Mouse (Mus musculus) lung, postnatal 0 days (tissue): ENCODE measurements around the gene Sorbs1. TPM values are rescaled to one million over a fixed set of nuclear protein-coding genes. Genes with fewer than 3 reads are reported as not detected.

Source experiments
- ATAC-seq: fragments of 200-750 bp; cut with Nextera tagmentation; 2 replicates; pipeline ENCODE4 v1.8.0; 2017; ENCODE audit warnings: moderate library complexity
- DNase-seq: peaks from one replicate; pipeline ENCODE4 v3.0.0-alpha.2; 2016; ENCODE audit warnings: low spot score
- H3K27ac ChIP-seq: fragments of 300-500 bp; sonication (generic); 2 replicates; pipeline ENCODE4 v1.5.1; 2014; ENCODE audit warnings: antibody characterized with exemption, mild to moderate bottlenecking, low read length, mixed read lengths
- H3K27me3 ChIP-seq: fragments of 300-500 bp; sonication (generic); replicated peaks from 2 replicates; pipeline ENCODE4 v1.6.1; 2014; ENCODE audit warnings: low read length, mixed read lengths; ENCODE audit not compliant: insufficient read depth
- H3K36me3 ChIP-seq: fragments of 300-500 bp; sonication (generic); 2 replicates; pipeline ENCODE4 v1.6.1; 2014; ENCODE audit warnings: low read length, mixed read lengths; ENCODE audit not compliant: insufficient read depth
- H3K4me1 ChIP-seq: fragments of 300-500 bp; sonication (generic); 2 replicates; pipeline ENCODE4 v1.6.1; 2014; ENCODE audit warnings: antibody characterized with exemption, low read depth, low read length, mixed read lengths; ENCODE audit not compliant: insufficient read depth
- H3K4me2 ChIP-seq: fragments of 300-500 bp; sonication (generic); replicated peaks from 2 replicates; pipeline ENCODE4 v1.6.1; 2014; ENCODE audit warnings: low read depth, mild to moderate bottlenecking, low read length, moderate library complexity, mixed read lengths
- H3K4me3 ChIP-seq: fragments of 300-500 bp; sonication (generic); 2 replicates; pipeline ENCODE4 v1.5.1; 2014; ENCODE audit warnings: low read depth, low read length
- H3K9ac ChIP-seq: fragments of 300-500 bp; sonication (generic); replicated peaks from 2 replicates; pipeline ENCODE4 v1.6.1; 2014; ENCODE audit warnings: low read depth, mild to moderate bottlenecking
- H3K9me3 ChIP-seq: fragments of 300-500 bp; sonication (generic); 2 replicates; pipeline ENCODE4 v1.6.1; 2016; ENCODE audit warnings: low read length, mixed read lengths
- CTCF ChIP-seq: IDR thresholded peaks from 2 replicates; pipeline ENCODE4 v1.5.1; 2016; ENCODE audit warnings: antibody characterized with exemption, mild to moderate bottlenecking
- EP300 ChIP-seq: IDR thresholded peaks from 2 replicates; pipeline ENCODE4 v1.6.1; 2016; ENCODE audit warnings: antibody characterized with exemption, mild to moderate bottlenecking, control low read depth
- WGBS: fragments of 180-500 bp; shearing (Covaris S2); extraction: QIAGEN DNeasy Blood & Tissue Kit; methylation state at CpG from one replicate; pipeline ENCODE4 v1.1.7; 2014; 5-methylcytosine and 5-hydroxymethylcytosine counted together
- polyA plus RNA-seq: library from polyadenylated mRNA; unstranded; fragments of >200 nt; fragmentation: Nextera tagmentation; extraction: Ambion mirVana; gene quantifications from 2 replicates; pipeline ENCODE4 v1.2.1, GENCODE M21; 2015

Gene Sorbs1
- polyA plus RNA-seq, 1 experiment from 2014 or later, result 36.4 TPM

GRCm38 (mm10) chr19:40333081-40333480 is 180.5 kb downstream of the Sorbs1 start:
- H3K4me2 ChIP-seq, result no peak overlapping the region
- 83% methylated on average over 4 of the region's 4 CpGs for WGBS
- ATAC-seq (no peak), DNase-seq (no peak)
- H3K4me1 ChIP-seq, result no peaks in the 10 kb centered on the region
- no peaks in the 10 kb centered on the region for H3K9me3 ChIP-seq
- no peak overlapping the region for H3K4me3 ChIP-seq
- no peak for TF ChIP-seq EP300
- TF ChIP-seq CTCF, result no peak
- no peak overlapping the region for H3K27ac ChIP-seq
- H3K36me3 ChIP-seq, result no peaks in the 10 kb centered on the region
- H3K9ac ChIP-seq, result no peak overlapping the region
- no peaks in the 10 kb centered on the region for H3K27me3 ChIP-seq

GRCm38 (mm10) chr19:40332303-40332702 is 181.3 kb downstream of the Sorbs1 start:
- no peak for DNase-seq
- TF ChIP-seq CTCF, result no peak
- TF ChIP-seq EP300, result no peak
- no peaks in the 10 kb centered on the region for H3K4me1 ChIP-seq
- H3K9ac ChIP-seq, result no peak overlapping the region
- no peak overlapping the region for H3K4me2 ChIP-seq
- 0 out of 2 replicates have a peak, but pooled peaks cover under 1% of the 10 kb centered on the region for H3K36me3 ChIP-seq
- H3K27ac ChIP-seq, result no peak overlapping the region
- H3K4me3 ChIP-seq, result no peak overlapping the region
- ATAC-seq, result no peak
- 83% methylated on average over 5 of the region's 6 CpGs for WGBS
- no peaks in the 10 kb centered on the region for H3K27me3 ChIP-seq
- no peaks in the 10 kb centered on the region for H3K9me3 ChIP-seq

- WGBS, result 24% methylated on average over 6 of the region's 6 CpGs
- Histone ChIP-seq H3K9me3 (no peaks in the 10 kb centered on the region), H3K36me3 (0 out of 2 replicates have a peak, but pooled peaks cover 4% of the 10 kb centered on the region), H3K4me2 (no peak overlapping the region), H3K4me1 (no peaks in the 10 kb centered on the region), H3K9ac (no peak overlapping the region), H3K27ac (no peak overlapping the region), H3K27me3 (no peaks in the 10 kb centered on the region), H3K4me3 (no peak overlapping the region)
- ATAC-seq (peak; percentile 67), DNase-seq (peak; percentile 48)
- TF ChIP-seq CTCF (no peak), EP300 (no peak)
Observed at GRCm38 (mm10) chr19:40331846-40332245, 181.7 kb downstream of the Sorbs1 start.

- Histone ChIP-seq H3K4me2 (no peak overlapping the region), H3K9ac (no peak overlapping the region), H3K27ac (no peak overlapping the region), H3K4me1 (no peaks in the 10 kb centered on the region), H3K4me3 (no peak overlapping the region), H3K9me3 (no peaks in the 10 kb centered on the region), H3K27me3 (no peaks in the 10 kb centered on the region), H3K36me3 (0 out of 2 replicates have a peak, but pooled peaks cover 10% of the 10 kb centered on the region)
- no peak for ATAC-seq
- DNase-seq, result no peak
- WGBS, result 91% methylated on average over 21 of the region's 21 CpGs
- no peak for TF ChIP-seq EP300
- TF ChIP-seq CTCF, result no peak
Observed at GRCm38 (mm10) chr19:40326126-40326525, 187.5 kb downstream of the Sorbs1 start.

GRCm38 (mm10) chr19:40325381-40325780 is 188.2 kb downstream of the Sorbs1 start:
- 77% methylated on average over 8 of the region's 8 CpGs for WGBS
- Histone ChIP-seq H3K36me3 (0 out of 2 replicates have a peak, but pooled peaks cover 10% of the 10 kb centered on the region), H3K27me3 (no peaks in the 10 kb centered on the region), H3K4me2 (no peak overlapping the region), H3K9me3 (no peaks in the 10 kb centered on the region), H3K4me3 (no peak overlapping the region), H3K4me1 (no peaks in the 10 kb centered on the region), H3K27ac (no peak overlapping the region), H3K9ac (no peak overlapping the region)
- DNase-seq (no peak), ATAC-seq (no peak)
- TF ChIP-seq CTCF (no peak), EP300 (no peak)

- Histone ChIP-seq H3K4me3 (no peak overlapping the region), H3K36me3 (0 out of 2 replicates have a peak, but pooled peaks cover 9% of the 10 kb centered on the region), H3K27ac (no peak overlapping the region), H3K27me3 (no peaks in the 10 kb centered on the region), H3K9me3 (no peaks in the 10 kb centered on the region), H3K9ac (no peak overlapping the region), H3K4me2 (no peak overlapping the region), H3K4me1 (no peaks in the 10 kb centered on the region)
- no peak for TF ChIP-seq CTCF
- no peak for TF ChIP-seq EP300
- WGBS, result 90% methylated on average over 3 of the region's 3 CpGs
- no peak for DNase-seq
- ATAC-seq, result no peak
Observed at GRCm38 (mm10) chr19:40322226-40322625, 191.4 kb downstream of the Sorbs1 start.

- ATAC-seq, result no peak
- no peak overlapping the region for H3K9ac ChIP-seq
- no peak overlapping the region for H3K4me2 ChIP-seq
- H3K4me1 ChIP-seq, result no peaks in the 10 kb centered on the region
- H3K4me3 ChIP-seq, result no peak overlapping the region
- TF ChIP-seq EP300 (no peak), CTCF (no peak)
- H3K36me3 ChIP-seq, result 0 out of 2 replicates have a peak, but pooled peaks cover 6% of the 10 kb centered on the region
- DNase-seq, result no peak
- H3K27ac ChIP-seq, result no peak overlapping the region
- no peaks in the 10 kb centered on the region for H3K27me3 ChIP-seq
- H3K9me3 ChIP-seq, result no peaks in the 10 kb centered on the region
- WGBS, result 74% methylated on average over 3 of the region's 3 CpGs
Observed at GRCm38 (mm10) chr19:40319199-40319598, 194.4 kb downstream of the Sorbs1 start.
